25 mouse cellular contexts compared by ENCODE assay signal in the genomic region with DNA sequence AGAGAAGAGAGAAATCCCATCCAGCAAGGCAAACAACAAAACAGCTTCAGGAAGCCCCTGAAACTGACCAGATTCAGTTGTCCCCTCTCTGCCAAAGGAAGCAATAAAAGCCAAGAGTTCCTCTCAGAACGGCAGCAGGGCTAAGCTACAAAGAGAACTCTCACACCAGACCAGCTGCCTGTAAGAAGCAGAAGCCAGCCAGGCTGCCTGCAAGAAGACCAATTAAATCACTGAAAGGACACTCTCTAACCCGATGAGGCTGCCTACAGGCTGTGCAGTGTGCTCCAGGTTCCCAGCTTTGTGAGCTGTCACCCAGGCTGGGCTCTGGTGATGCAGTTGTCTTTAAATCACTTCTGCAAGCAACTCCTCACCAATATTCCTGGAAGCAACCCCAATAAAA.
"Had no signal": no experiment of that assay in that cellular context is flagged by ENCODE, and none has a peak within 500 bp of the region (broad histone marks: within the 10 kb centered on the region; RNA-seq: fewer than 3 reads in every experiment).

No protein-coding gene starts in this region.

- H3K9ac ChIP-seq: limb, embryonic 13.5 days; liver, embryonic 12.5 days; liver, embryonic 15.5 days; lung, embryonic 15.5 days; midbrain, embryonic 13.5 days; neural tube, embryonic 12.5 days; neural tube, embryonic 15.5 days had no signal

- H3K4me2 ChIP-seq: limb, embryonic 13.5 days; liver, embryonic 12.5 days; liver, embryonic 15.5 days; lung, embryonic 15.5 days; midbrain, embryonic 13.5 days; neural tube, embryonic 12.5 days; neural tube, embryonic 15.5 days had no signal

- H3K36me3 ChIP-seq: liver, embryonic 12.5 days; liver, embryonic 15.5 days had no signal

- ATAC-seq: liver, embryonic 12.5 days; midbrain, embryonic 13.5 days had no signal

- H3K9me3 ChIP-seq: limb, embryonic 10.5 days; limb, embryonic 13.5 days; liver, embryonic 12.5 days; liver, embryonic 15.5 days; lung, embryonic 15.5 days; megakaryocyte, embryonic 14.5 days; midbrain, embryonic 10.5 days; midbrain, embryonic 13.5 days; neural tube, embryonic 12.5 days; neural tube, embryonic 15.5 days had no signal

- H3K27me3 ChIP-seq: lung, embryonic 15.5 days; megakaryocyte, embryonic 14.5 days; midbrain, embryonic 13.5 days; neural tube, embryonic 12.5 days; neural tube, embryonic 15.5 days had no signal

- H3K27ac ChIP-seq: left cerebral cortex, adult 2 months; limb, embryonic 10.5 days; limb, embryonic 13.5 days; liver, embryonic 12.5 days; liver, embryonic 15.5 days; lung, embryonic 15.5 days; midbrain, embryonic 10.5 days; midbrain, embryonic 13.5 days; neural tube, embryonic 12.5 days; neural tube, embryonic 15.5 days; stomach, postnatal 0 days had no signal

- H3K4me3 ChIP-seq: left cerebral cortex, adult 2 months; limb, embryonic 10.5 days; limb, embryonic 13.5 days; liver, embryonic 12.5 days; liver, embryonic 15.5 days; lung, embryonic 15.5 days; megakaryocyte, embryonic 14.5 days; midbrain, embryonic 10.5 days; midbrain, embryonic 13.5 days; neural tube, embryonic 12.5 days; neural tube, embryonic 15.5 days had no signal

- DNase-seq: kidney, adult 9 months; kidney, postnatal 14 days; kidney, postnatal 4 days; liver; lung, adult 18-20 months; lung, postnatal 10 days; lung, postnatal 36 days; right cerebral cortex, adult 18-20 months; right cerebral cortex, postnatal 14 days; right cerebral cortex, postnatal 4 days; thymus, adult 2 months; thymus, postnatal 14 days; thymus, postnatal 4 days had no signal
